In the genomic region with DNA sequence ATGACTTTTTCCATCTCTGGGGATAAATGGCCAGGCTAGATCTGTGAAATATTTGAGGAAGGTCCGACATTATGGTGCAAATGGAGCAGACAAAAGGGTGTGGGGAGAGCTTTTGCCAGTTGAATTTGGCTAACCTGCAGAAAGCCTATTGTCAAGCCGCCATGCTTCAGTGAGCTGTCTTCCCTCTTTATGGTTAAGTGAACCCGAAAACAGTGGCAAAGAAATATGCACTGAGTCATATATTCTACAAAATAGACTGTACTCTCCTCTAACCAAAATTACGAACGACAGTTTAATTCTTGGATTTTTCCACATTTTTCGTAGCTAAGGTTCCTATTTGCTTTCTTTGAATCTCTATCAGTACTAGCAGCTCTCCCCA, we compare ENCODE assay signal across 18 mouse cellular contexts.
DNase-seq lines count a peak whose midpoint lies in the region; ATAC-seq and TF ChIP-seq lines count a peak whose summit lies in the region.
"Had no signal": no experiment of that assay in that cellular context is flagged by ENCODE, and none has a peak within 500 bp of the region (broad histone marks: within the 10 kb centered on the region; RNA-seq: fewer than 3 reads in every experiment).

No protein-coding gene starts in this region.

- H3K4me2 ChIP-seq in midbrain, embryonic 11.5 days, result peak overlapping the region; percentile 13; the same call in 1 of the 2 replicates
- no peak overlapping the region for H3K4me2 ChIP-seq in midbrain, embryonic 16.5 days (ENCODE audit: low read length)
- peak overlapping the region; percentile 38 for H3K4me2 ChIP-seq in forebrain, embryonic 13.5 days
- H3K4me2 ChIP-seq in hindbrain, embryonic 14.5 days (replicated peaks), result peak overlapping the region; percentile 15; the same call in 1 of the 2 replicates
- H3K4me2 ChIP-seq: heart, embryonic 13.5 days; liver, embryonic 15.5 days had no signal

- H3K4me3 ChIP-seq in midbrain, embryonic 11.5 days (ENCODE audit: low read depth, low read length), result no peak overlapping the region
- H3K4me3 ChIP-seq in midbrain, embryonic 16.5 days (ENCODE audit: low read depth, low read length), result no peak overlapping the region
- peak overlapping the region; percentile 36 for H3K4me3 ChIP-seq in forebrain, embryonic 13.5 days
- H3K4me3 ChIP-seq in hindbrain, embryonic 14.5 days (replicated peaks; ENCODE audit: low read length), result no peak overlapping the region
- no peak overlapping the region for H3K4me3 ChIP-seq in cerebellum, adult 2 months (replicated peaks; ENCODE audit: insufficient read depth, low read depth, low read length)
- H3K4me3 ChIP-seq: erythroblast, embryonic 14.5 days; heart, embryonic 13.5 days; liver, embryonic 15.5 days; megakaryocyte, embryonic 14.5 days; myocyte had no signal

- H3K9me3 ChIP-seq in midbrain, embryonic 11.5 days (ENCODE audit: control insufficient read depth, low read length), result no peaks in the 10 kb centered on the region
- H3K9me3 ChIP-seq in midbrain, embryonic 16.5 days (replicated peaks; ENCODE audit: control insufficient read depth, low read length, poor library complexity, severe bottlenecking), result no peaks in the 10 kb centered on the region
- H3K9me3 ChIP-seq in forebrain, embryonic 13.5 days (replicated peaks), result no peaks in the 10 kb centered on the region
- no peaks in the 10 kb centered on the region for H3K9me3 ChIP-seq in hindbrain, embryonic 14.5 days (ENCODE audit: control insufficient read depth, low read length)
- H3K9me3 ChIP-seq: heart, embryonic 13.5 days; liver, embryonic 15.5 days had no signal

- no peak for ATAC-seq in midbrain, embryonic 11.5 days (ENCODE audit: low FRiP score)
- no peak for ATAC-seq in midbrain, embryonic 16.5 days
- peak; percentile 67 for ATAC-seq in forebrain, embryonic 13.5 days
- ATAC-seq in hindbrain, embryonic 14.5 days (ENCODE audit: low FRiP score), result no peak
- ATAC-seq in inflammation-experienced regulatory T-cells, adult 6 months, result no peak

- no peaks in the 10 kb centered on the region for H3K27me3 ChIP-seq in midbrain, embryonic 11.5 days (ENCODE audit: control insufficient read depth, insufficient read depth, low read length)
- no peaks in the 10 kb centered on the region for H3K27me3 ChIP-seq in midbrain, embryonic 16.5 days (ENCODE audit: control insufficient read depth, insufficient read depth, low read depth, low read length)
- no peaks in the 10 kb centered on the region for H3K27me3 ChIP-seq in forebrain, embryonic 13.5 days
- H3K27me3 ChIP-seq in hindbrain, embryonic 14.5 days (ENCODE audit: control insufficient read depth, insufficient read depth, low read length), result no peaks in the 10 kb centered on the region
- no peaks in the 10 kb centered on the region for H3K27me3 ChIP-seq in cerebellum, adult 2 months (ENCODE audit: control insufficient read depth, insufficient read depth, low read length)
- H3K27me3 ChIP-seq: heart, embryonic 13.5 days; liver, embryonic 15.5 days; megakaryocyte, embryonic 14.5 days had no signal

- H3K27ac ChIP-seq in midbrain, embryonic 11.5 days (ENCODE audit: low read depth, low read length), result no peak overlapping the region
- H3K27ac ChIP-seq in midbrain, embryonic 16.5 days (ENCODE audit: low read length), result no peak overlapping the region
- H3K27ac ChIP-seq in forebrain, embryonic 13.5 days, result peak overlapping the region; percentile 79
- H3K27ac ChIP-seq in hindbrain, embryonic 14.5 days, result no peak overlapping the region
- H3K27ac ChIP-seq in cerebellum, adult 2 months (ENCODE audit: insufficient read depth, low read length), result no peak overlapping the region
- H3K27ac ChIP-seq: heart, embryonic 13.5 days; liver, embryonic 15.5 days; stomach, postnatal 0 days had no signal

- no peaks in the 10 kb centered on the region for H3K36me3 ChIP-seq in midbrain, embryonic 11.5 days (ENCODE audit: control insufficient read depth, insufficient read depth, low read length)
- no peaks in the 10 kb centered on the region for H3K36me3 ChIP-seq in midbrain, embryonic 16.5 days (ENCODE audit: control insufficient read depth, insufficient read depth, low read length)
- H3K36me3 ChIP-seq in forebrain, embryonic 13.5 days (ENCODE audit: poor library complexity, severe bottlenecking), result no peaks in the 10 kb centered on the region
- no peaks in the 10 kb centered on the region for H3K36me3 ChIP-seq in hindbrain, embryonic 14.5 days (replicated peaks; ENCODE audit: control insufficient read depth, insufficient read depth)
- H3K36me3 ChIP-seq: heart, embryonic 13.5 days; liver, embryonic 15.5 days had no signal

- TF ChIP-seq POLR2A in brain, embryonic 14.5 days (IDR thresholded peaks at IDR 0.05; ENCODE audit: borderline replicate concordance, extremely low read depth, insufficient read depth, insufficient read length, poor library complexity, severe bottlenecking), result no peak
- no peak for TF ChIP-seq POLR2A in cerebellum, adult 2 months (IDR thresholded peaks at IDR 0.05; ENCODE audit: borderline replicate concordance, insufficient read depth, low read length)

- peaks cover 8% of the 10 kb centered on the region; the same call in 1 of the 2 replicates for H3K4me1 ChIP-seq in midbrain, embryonic 11.5 days (ENCODE audit: control insufficient read depth, insufficient read depth, low read length)
- no peaks in the 10 kb centered on the region for H3K4me1 ChIP-seq in midbrain, embryonic 16.5 days (ENCODE audit: control insufficient read depth, insufficient read depth, low read length)
- 0 out of 2 replicates have a peak, but pooled peaks cover 16% of the 10 kb centered on the region for H3K4me1 ChIP-seq in forebrain, embryonic 13.5 days
- no peaks in the 10 kb centered on the region for H3K4me1 ChIP-seq in hindbrain, embryonic 14.5 days (replicated peaks; ENCODE audit: control insufficient read depth, insufficient read depth, low read length)
- H3K4me1 ChIP-seq in cerebellum, adult 2 months (ENCODE audit: control insufficient read depth, insufficient read depth, low read length), result no peaks in the 10 kb centered on the region
- H3K4me1 ChIP-seq: heart, embryonic 13.5 days; liver, embryonic 15.5 days; megakaryocyte, embryonic 14.5 days had no signal

- H3K9ac ChIP-seq in midbrain, embryonic 11.5 days (ENCODE audit: low read length), result no peak overlapping the region
- no peak overlapping the region for H3K9ac ChIP-seq in midbrain, embryonic 16.5 days (ENCODE audit: low read depth, low read length)
- no peak overlapping the region; the same call in 1 of the 2 replicates for H3K9ac ChIP-seq in forebrain, embryonic 13.5 days
- H3K9ac ChIP-seq in hindbrain, embryonic 14.5 days, result no peak overlapping the region
- H3K9ac ChIP-seq: heart, embryonic 13.5 days; liver, embryonic 15.5 days had no signal

- 49% methylated on average over 6 of the region's 6 CpGs for WGBS in midbrain, embryonic 11.5 days
- WGBS in midbrain, embryonic 16.5 days, result 38% methylated on average over 6 of the region's 6 CpGs
- 26% methylated on average over 6 of the region's 6 CpGs for WGBS in forebrain, embryonic 13.5 days
- 28% methylated on average over 6 of the region's 6 CpGs for WGBS in hindbrain, embryonic 14.5 days
- WGBS in cerebellum, adult 2 months, result 13% methylated on average over 6 of the region's 6 CpGs

- DNase-seq in midbrain, embryonic 11.5 days (ENCODE audit: low spot score, missing footprints), result no peak
- DNase-seq in brain, embryonic 14.5 days (ENCODE audit: low read depth), result peak; percentile 87
- DNase-seq in hindbrain, embryonic 14.5 days (ENCODE audit: low spot score), result no peak
- DNase-seq in T-cell, adult 2 months (ENCODE audit: low spot score), result no peak
- DNase-seq in cerebellum, adult 2 months, result no peak
- DNase-seq: cerebellum, adult 9-11 months; kidney, adult 2 months; lung, postnatal 10 days; right cerebral cortex, postnatal 14 days had no signal

- TF ChIP-seq CTCF in brain, embryonic 14.5 days (IDR thresholded peaks at IDR 0.05; ENCODE audit: borderline replicate concordance, extremely low read depth, insufficient read depth, insufficient read length), result no peak
- TF ChIP-seq CTCF in cerebellum, adult 2 months (IDR thresholded peaks at IDR 0.05; ENCODE audit: borderline replicate concordance, insufficient read depth, low read depth, low read length), result no peak
